Mouse (Mus musculus): ENCODE data around the gene Olfr311. TPM values are rescaled to one million over a fixed set of nuclear protein-coding genes. Genes with fewer than 3 reads are reported as not detected.

The Olfr311 gene
- polyA plus RNA-seq, 1 experiment from 2014 or later: not detected

Other genes with a start within 250 kb of the Olfr311 start
- gene Olfr324, start 244.1 kb upstream of the Olfr311 start, polyA plus RNA-seq (2014; fragmentation: Nextera tagmentation; extraction: Ambion mirVana): not detected in 2 replicates
- 0.58 and 0.90 TPM in 2 replicates for gene 2210407C18Rik, start 223.2 kb upstream of the Olfr311 start, polyA plus RNA-seq (2014; fragmentation: Nextera tagmentation; extraction: Ambion mirVana)
- gene Olfr323, start 208.8 kb upstream of the Olfr311 start, polyA plus RNA-seq (2014; fragmentation: Nextera tagmentation; extraction: Ambion mirVana): not detected in 2 replicates
- 0.14 TPM in 1 of 2 replicates, not detected in the other for gene Trim58, start 198.8 kb upstream of the Olfr311 start, polyA plus RNA-seq (2014; fragmentation: Nextera tagmentation; extraction: Ambion mirVana)
- gene Olfr322, start 180.5 kb upstream of the Olfr311 start, polyA plus RNA-seq (2014; fragmentation: Nextera tagmentation; extraction: Ambion mirVana): not detected in 2 replicates
- not detected in 2 replicates for gene Olfr320, start 158.2 kb upstream of the Olfr311 start, polyA plus RNA-seq (2014; fragmentation: Nextera tagmentation; extraction: Ambion mirVana)
- not detected in 2 replicates for gene Olfr319, start 140.1 kb upstream of the Olfr311 start, polyA plus RNA-seq (2014; fragmentation: Nextera tagmentation; extraction: Ambion mirVana)
- gene Olfr318, start 115.2 kb upstream of the Olfr311 start, polyA plus RNA-seq (2014; fragmentation: Nextera tagmentation; extraction: Ambion mirVana): not detected in 2 replicates
- gene Olfr317, start 100.0 kb upstream of the Olfr311 start, polyA plus RNA-seq (2014; fragmentation: Nextera tagmentation; extraction: Ambion mirVana): not detected in 2 replicates
- not detected in 2 replicates for gene Olfr316, start 86.5 kb upstream of the Olfr311 start, polyA plus RNA-seq (2014; fragmentation: Nextera tagmentation; extraction: Ambion mirVana)
- gene Olfr315, start 66.1 kb upstream of the Olfr311 start, polyA plus RNA-seq (2014; fragmentation: Nextera tagmentation; extraction: Ambion mirVana): not detected in 2 replicates
- not detected in 2 replicates for gene Olfr314, start 56.3 kb upstream of the Olfr311 start, polyA plus RNA-seq (2014; fragmentation: Nextera tagmentation; extraction: Ambion mirVana)
- 5.0 and 8.7 TPM in 2 replicates for gene Fam183b, start 37.3 kb upstream of the Olfr311 start, polyA plus RNA-seq (2014; fragmentation: Nextera tagmentation; extraction: Ambion mirVana)
- not detected in 2 replicates for gene Olfr313, start 24.3 kb upstream of the Olfr311 start, polyA plus RNA-seq (2014; fragmentation: Nextera tagmentation; extraction: Ambion mirVana)
- gene Olfr312, start 10.0 kb upstream of the Olfr311 start, polyA plus RNA-seq (2014; fragmentation: Nextera tagmentation; extraction: Ambion mirVana): not detected in 2 replicates
- 11.4 and 12.4 TPM in 2 replicates for gene Gm12258, start 7.9 kb downstream of the Olfr311 start, polyA plus RNA-seq (2014; fragmentation: Nextera tagmentation; extraction: Ambion mirVana)
- 7.1 and 9.4 TPM in 2 replicates for gene 2810021J22Rik, start 28.0 kb downstream of the Olfr311 start, polyA plus RNA-seq (2014; fragmentation: Nextera tagmentation; extraction: Ambion mirVana)
- 7.5 and 8.2 TPM in 2 replicates for gene Zfp39, start 65.0 kb downstream of the Olfr311 start, polyA plus RNA-seq (2014; fragmentation: Nextera tagmentation; extraction: Ambion mirVana)
- gene Btnl10, start 78.7 kb downstream of the Olfr311 start, polyA plus RNA-seq (2014; fragmentation: Nextera tagmentation; extraction: Ambion mirVana): 0.07 TPM in 1 of 2 replicates, not detected in the other
- gene Rnf187, start 99.7 kb downstream of the Olfr311 start, polyA plus RNA-seq (2014; fragmentation: Nextera tagmentation; extraction: Ambion mirVana): 211 and 222 TPM in 2 replicates
- 31.2 and 32.5 TPM in 2 replicates for gene Hist3h2ba, start 109.7 kb downstream of the Olfr311 start, polyA plus RNA-seq (2014; fragmentation: Nextera tagmentation; extraction: Ambion mirVana)
- 32.4 and 33.9 TPM in 2 replicates for gene Hist3h2a, start 115.4 kb downstream of the Olfr311 start, polyA plus RNA-seq (2014; fragmentation: Nextera tagmentation; extraction: Ambion mirVana)
- gene Trim17, start 115.4 kb downstream of the Olfr311 start, polyA plus RNA-seq (2014; fragmentation: Nextera tagmentation; extraction: Ambion mirVana): 0.20 and 0.62 TPM in 2 replicates
- gene Trim11, start 138.8 kb downstream of the Olfr311 start, polyA plus RNA-seq (2014; fragmentation: Nextera tagmentation; extraction: Ambion mirVana): 18.1 and 20.3 TPM in 2 replicates